Mouse (Mus musculus): Measurements from ENCODE around the gene Pdx1.

- TF ChIP-seq CTCF (IDR thresholded peaks at IDR 0.05; ENCODE audit: control insufficient read depth, insufficient read depth, insufficient read length) (no peak), MAX (IDR thresholded peaks at IDR 0.05) (no peak)
These were observed 38.7 kb downstream of the Pdx1 start for GRCm38 (mm10) chr5:147308451-147308850.
